In the genomic region with DNA sequence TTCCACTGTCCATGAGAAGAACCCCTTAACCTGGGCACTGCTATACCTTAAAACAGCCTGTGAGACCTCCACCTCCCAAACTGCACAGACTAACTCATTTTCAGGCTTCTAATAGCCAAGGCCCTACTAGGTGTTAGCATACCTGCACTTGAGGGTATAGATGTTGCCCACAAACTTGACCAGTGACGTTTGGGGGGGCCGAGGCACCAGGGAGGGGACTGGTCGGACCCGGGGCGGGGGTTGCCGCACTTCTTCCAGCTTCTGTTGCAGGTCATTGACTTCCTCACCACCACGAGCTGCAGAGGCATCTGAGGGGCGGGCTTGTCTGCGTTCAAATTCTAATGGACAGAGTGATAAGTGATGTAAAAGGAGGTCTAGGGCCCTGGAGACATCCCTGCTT, we compare ENCODE assay signal across 25 mouse cellular contexts.
"Had no signal": no experiment of that assay in that cellular context is flagged by ENCODE, and none has a peak within 500 bp of the region (broad histone marks: within the 10 kb centered on the region; RNA-seq: fewer than 3 reads in every experiment).

No protein-coding gene starts in this region.

- H3K9me3 ChIP-seq: heart, embryonic 13.5 days; heart, embryonic 15.5 days; hindbrain, embryonic 10.5 days; hindbrain, embryonic 12.5 days; limb, embryonic 10.5 days; limb, embryonic 12.5 days; liver, embryonic 13.5 days had no signal

- DNase-seq: gastrocnemius, postnatal 10 days; gastrocnemius, postnatal 25 days; heart, postnatal 14 days; heart, postnatal 4 days; kidney, adult 18-20 months; kidney, adult 8-10 months; kidney, postnatal 10 days; kidney, postnatal 25 days; kidney, postnatal 4 days; liver; liver, embryonic 13.5 days had no signal

- H3K9ac ChIP-seq: heart, embryonic 13.5 days; heart, embryonic 15.5 days; hindbrain, embryonic 12.5 days; hindbrain, embryonic 14.5 days; limb, embryonic 12.5 days; liver, embryonic 13.5 days had no signal

- H3K27ac ChIP-seq: heart, embryonic 13.5 days; heart, embryonic 15.5 days; hindbrain, embryonic 10.5 days; hindbrain, embryonic 12.5 days; hindbrain, embryonic 14.5 days; layer of hippocampus, adult 2 months; left cerebral cortex, adult 2 months; limb, embryonic 10.5 days; limb, embryonic 12.5 days; liver, embryonic 13.5 days had no signal

- H3K4me2 ChIP-seq: heart, embryonic 11.5 days; heart, embryonic 13.5 days; heart, embryonic 15.5 days; hindbrain, embryonic 12.5 days; hindbrain, embryonic 14.5 days; limb, embryonic 12.5 days; liver, embryonic 11.5 days; liver, embryonic 13.5 days had no signal

- ATAC-seq: hindbrain, embryonic 16.5 days; inflammation-experienced regulatory T-cells, adult 6 months; intestine, embryonic 16.5 days had no signal

- H3K4me1 ChIP-seq: limb, embryonic 10.5 days; limb, embryonic 12.5 days had no signal

- H3K4me3 ChIP-seq: heart, embryonic 13.5 days; heart, embryonic 15.5 days; hindbrain, embryonic 10.5 days; hindbrain, embryonic 12.5 days; layer of hippocampus, adult 2 months; left cerebral cortex, adult 2 months; limb, embryonic 10.5 days; limb, embryonic 12.5 days; liver, embryonic 13.5 days had no signal

- H3K27me3 ChIP-seq: heart, embryonic 13.5 days; heart, embryonic 15.5 days; hindbrain, embryonic 12.5 days; limb, embryonic 12.5 days; liver, embryonic 13.5 days had no signal
